Mouse (Mus musculus): ENCODE data around the gene Sh3pxd2b.

The Sh3pxd2b gene

DNA sequence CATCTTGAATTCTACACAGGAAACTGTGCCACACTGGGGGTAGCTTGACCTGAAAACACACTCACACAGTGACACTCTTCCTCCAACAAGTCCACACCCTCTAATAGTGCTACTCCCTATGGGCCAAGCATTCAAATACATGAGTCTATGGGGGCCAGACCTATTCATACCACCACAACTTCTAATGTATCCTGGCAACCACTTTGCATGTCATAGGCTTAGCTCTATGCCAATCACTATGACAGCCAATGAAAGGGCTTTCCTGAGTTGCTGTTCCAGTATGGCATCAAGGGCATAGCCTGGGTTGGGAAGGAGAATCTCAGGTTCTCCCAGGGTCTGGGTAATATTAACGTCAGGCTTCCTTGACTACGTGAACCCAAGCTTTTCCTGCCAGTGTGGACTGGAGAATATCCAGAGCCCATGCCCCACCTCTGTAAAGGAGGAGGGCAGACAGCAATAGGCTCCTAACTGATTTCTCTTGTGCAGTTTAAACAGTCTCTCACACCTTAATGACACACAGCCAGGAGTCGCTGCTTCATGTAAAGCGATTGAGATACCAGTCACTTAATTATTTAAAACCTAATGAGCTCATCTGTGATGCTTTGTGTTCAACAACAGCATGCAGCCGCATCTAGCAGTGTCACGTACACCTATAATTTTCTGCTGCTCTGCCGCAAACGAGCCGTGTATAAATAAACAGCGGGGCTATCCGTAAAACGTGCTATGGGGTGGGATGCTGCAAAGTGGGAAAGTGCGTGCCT lies 25.8 kb downstream of the Sh3pxd2b start:
- DNase-seq (ENCODE audit: low read depth, low spot score), result peak; percentile 10

- no peak for DNase-seq (ENCODE audit: low read depth, low spot score)
Measured at GRCm38 (mm10) chr11:32374027-32374589, 26.5 kb downstream of the Sh3pxd2b start.

DNA sequence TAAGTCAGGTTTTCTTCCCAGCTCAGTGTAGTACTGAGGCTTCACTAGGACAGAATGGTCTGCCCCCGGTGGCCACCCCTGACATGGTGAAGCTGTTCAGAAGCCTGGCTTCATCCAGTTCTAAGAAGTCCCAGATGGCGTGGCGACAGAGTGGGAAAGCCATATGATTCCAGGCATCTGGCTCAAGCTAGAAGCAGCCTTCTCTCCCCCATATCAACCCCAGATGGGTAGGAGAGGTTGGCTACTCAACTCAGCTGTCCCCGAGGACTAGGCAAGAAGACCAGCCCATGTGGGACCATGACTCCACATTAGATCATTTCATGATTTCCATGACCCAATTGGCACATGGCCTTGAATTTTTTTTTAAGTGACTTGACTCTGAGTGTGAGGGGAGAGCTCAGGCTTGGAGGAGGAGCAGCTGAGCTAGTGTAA lies 27.5 kb downstream of the Sh3pxd2b start:
- DNase-seq (ENCODE audit: low read depth, low spot score), result no peak

DNA sequence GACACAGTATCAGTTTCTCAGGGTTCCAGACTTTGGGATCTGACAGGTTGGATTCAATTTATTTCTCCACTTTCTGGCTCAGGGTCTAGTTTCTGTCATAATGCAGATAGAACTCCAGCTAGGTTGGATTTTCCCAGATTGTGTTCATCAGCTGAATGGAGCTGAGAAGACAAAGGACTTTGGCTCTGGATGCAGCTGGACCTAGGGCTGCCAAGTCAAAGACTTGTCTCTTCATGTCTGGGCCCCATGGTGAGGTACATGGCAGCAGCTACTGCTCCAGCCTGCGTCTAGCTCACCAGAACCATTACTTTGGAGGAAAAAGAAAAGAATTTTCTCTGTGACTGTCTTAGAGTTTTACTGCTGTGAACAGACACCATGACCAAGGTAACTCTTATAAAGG lies 28.5 kb downstream of the Sh3pxd2b start:
- DNase-seq (ENCODE audit: low read depth, low spot score), result no peak

DNA sequence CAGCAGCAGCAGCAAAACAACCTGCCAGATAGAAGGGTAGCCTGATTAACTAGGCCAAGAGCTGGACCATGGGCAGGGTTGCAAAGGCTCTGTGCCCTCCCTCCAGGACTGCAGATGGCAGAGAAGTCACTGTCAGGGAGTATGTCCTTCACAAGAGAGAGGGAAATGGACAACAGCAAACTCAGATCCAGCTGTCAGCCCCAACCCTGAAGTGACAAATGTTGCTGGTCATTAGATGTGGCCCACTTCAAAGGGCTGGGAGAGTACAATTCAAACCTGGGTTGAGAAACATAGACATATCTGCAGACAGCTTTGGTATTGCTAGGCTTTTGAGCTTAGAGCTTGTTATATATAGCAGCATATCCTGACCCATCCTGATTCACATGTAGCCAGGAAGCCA lies 32.3 kb downstream of the Sh3pxd2b start:
- DNase-seq (ENCODE audit: low read depth, low spot score), result no peak

DNA sequence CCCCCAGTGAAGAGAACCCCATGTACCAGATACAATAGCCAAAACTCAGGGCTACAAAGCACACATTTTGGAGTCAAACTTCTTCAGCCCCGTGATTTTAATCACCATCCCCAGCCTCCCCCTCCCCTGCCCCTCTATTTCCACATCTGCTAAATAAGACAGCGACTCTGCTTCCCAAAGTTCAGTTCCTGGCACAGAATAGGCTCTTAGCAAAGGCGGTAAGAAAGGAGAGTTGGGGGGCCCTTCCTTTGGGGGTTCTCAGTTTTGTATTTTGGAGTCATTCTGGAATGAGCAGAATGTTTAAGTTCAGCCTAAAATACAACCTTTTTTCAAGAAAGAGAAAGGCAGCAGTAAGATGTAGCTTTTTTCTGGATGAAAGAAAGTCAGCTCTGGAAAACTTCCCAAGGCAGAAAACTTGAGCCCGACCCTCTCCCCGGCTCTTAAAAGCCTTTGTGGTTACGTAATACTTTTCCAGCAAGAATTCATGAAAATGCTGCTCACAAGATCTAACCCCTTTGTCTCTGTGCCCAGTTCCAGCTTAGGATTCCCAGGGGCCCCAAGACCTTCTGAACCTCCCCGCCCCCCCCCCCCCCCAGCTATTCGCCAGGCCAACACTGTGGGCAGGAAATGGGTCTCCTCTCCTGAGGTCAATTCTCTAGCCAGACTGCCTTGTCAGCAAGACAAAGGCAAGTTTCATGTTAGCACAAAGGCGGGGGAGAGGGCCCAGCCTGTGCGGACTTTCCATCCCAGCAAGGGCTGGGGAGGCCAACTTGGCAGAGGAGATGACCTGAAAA lies 35.9 kb downstream of the Sh3pxd2b start:
- DNase-seq (ENCODE audit: low read depth, low spot score), result peak; percentile 36

DNA sequence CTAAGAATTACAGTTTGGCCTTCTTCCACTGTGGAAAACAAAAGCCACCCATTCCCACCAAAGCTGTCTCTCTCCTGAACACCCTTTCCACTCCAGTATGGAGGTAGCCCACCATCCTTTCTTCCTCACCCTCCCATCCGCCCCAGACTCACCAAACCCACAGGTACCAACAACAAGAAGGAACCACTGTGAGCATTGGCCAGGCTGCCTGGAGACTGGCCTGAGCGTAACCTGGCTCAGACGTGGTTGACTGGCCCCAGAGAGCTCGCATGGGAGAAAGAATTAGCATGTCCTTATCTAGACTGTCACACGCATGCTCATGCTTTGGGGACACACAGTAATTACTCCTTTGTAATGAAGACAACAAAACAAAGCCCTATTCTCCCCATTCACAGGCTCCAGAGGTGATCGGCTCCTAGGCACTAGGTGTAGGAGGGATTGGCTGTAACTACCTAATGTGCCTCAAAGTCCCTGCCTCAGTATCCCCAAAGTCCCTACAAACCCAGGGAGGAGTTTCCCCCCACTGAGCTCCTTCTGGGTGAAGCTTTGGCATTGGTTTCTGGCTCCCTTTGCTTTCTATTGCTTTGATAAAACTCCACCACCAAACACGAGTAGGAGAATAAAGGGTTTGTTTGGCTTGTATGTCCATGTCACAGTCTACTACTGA lies 36.6 kb downstream of the Sh3pxd2b start:
- no peak for DNase-seq (ENCODE audit: low read depth, low spot score)

- no peak for DNase-seq (ENCODE audit: low read depth, low spot score)
Measured at GRCm38 (mm10) chr11:32386043-32386442, 38.4 kb downstream of the Sh3pxd2b start.

DNA sequence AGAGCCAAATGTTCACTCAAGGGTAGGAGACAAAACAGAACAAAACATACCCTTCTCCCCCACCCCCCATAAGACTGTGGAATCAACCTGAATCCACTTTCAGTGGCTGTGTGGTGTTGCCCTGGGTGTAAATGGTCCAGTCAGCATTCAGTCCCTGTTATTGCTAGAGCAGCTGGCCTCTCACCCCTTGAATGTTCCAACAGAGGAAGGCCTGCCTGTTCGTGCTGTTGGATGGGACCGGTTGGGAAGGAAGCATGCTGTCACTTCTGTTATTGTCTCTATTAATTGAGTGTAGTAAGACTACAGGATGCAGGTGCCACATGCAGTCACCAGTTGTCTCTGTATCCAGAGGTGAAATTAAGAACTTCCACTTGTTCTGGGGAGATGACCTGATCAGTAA lies 40.4 kb downstream of the Sh3pxd2b start:
- no peak for DNase-seq (ENCODE audit: low read depth, low spot score)

- no peak for DNase-seq (ENCODE audit: low read depth, low spot score)
Measured at GRCm38 (mm10) chr11:32393095-32393494, 45.5 kb downstream of the Sh3pxd2b start.

- no peak for DNase-seq (ENCODE audit: low read depth, low spot score)
Measured at GRCm38 (mm10) chr11:32395791-32396190, 48.2 kb downstream of the Sh3pxd2b start.

GRCm38 (mm10) chr11:32398446-32398845 lies 50.8 kb downstream of the Sh3pxd2b start:
- no peak for DNase-seq (ENCODE audit: low read depth, low spot score)

- no peak for DNase-seq (ENCODE audit: low read depth, low spot score)
Measured at GRCm38 (mm10) chr11:32399261-32399660, 51.6 kb downstream of the Sh3pxd2b start.

GRCm38 (mm10) chr11:32402712-32403111 lies 55.1 kb downstream of the Sh3pxd2b start:
- no peak for DNase-seq (ENCODE audit: low read depth, low spot score)

DNA sequence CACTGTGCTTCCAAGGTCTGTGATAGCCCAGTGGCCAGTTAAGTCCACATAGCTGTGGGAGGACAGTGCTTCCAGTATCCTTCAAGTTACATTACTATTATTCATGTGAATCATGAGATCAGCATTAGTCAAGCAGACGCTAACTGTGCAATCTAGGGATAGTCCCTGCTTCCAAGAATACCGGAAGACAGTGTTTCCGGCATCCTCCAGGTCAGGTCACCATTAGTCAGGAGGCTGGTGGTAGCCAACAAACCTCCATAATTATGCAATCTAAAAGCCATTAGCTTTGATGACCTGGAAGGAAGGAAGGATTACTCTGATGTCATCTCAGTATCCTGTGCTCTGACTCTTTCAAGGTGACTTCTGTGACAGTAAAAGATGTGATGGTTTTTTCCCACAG lies 57.1 kb downstream of the Sh3pxd2b start:
- no peak for DNase-seq (ENCODE audit: low read depth, low spot score)

DNA sequence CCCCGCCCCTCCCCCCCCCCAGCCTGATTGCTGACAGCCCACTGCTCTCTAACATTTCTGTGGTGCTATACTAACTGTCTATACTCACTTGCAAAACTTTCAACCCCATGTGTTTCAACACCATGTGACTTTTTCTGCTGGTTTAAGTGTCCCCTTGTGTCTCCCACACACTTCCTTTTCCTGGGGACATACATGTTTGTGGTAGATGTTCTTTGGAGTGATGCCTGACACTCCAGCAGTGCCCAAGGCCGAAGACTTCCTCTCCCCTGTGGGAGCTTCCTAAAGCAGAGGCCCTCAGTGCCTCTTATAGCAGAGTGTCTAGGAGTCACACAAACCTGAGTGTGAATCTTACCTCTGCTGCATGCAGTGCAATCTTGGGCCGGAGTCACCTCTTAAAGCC lies 60.2 kb downstream of the Sh3pxd2b start:
- DNase-seq (ENCODE audit: low read depth, low spot score), result no peak

DNA sequence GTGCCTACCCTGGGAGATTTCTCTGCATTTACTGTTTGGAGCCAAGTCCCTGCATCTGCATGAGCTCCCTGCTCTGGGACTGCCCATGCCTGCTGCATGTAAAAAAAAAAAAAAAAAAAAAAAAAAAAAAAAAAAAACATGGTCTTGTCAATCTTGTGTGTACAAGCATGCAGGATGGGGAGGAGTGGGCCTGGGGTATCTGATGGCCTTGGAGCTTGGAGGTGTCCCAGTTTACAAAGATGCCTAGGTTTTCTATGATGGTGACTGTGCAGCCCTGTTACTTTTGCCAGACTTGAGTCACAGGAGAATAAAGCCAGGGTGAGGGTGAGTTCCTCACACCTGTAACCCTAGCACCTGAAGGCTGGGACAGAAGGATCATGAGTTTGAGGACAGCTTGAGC lies 61.4 kb downstream of the Sh3pxd2b start:
- DNase-seq (ENCODE audit: low read depth, low spot score), result no peak

GRCm38 (mm10) chr11:32409823-32410562 lies 62.4 kb downstream of the Sh3pxd2b start:
- no peak for DNase-seq (ENCODE audit: low read depth, low spot score)

- peak; percentile 62 for DNase-seq (ENCODE audit: low read depth, low spot score)
Measured at GRCm38 (mm10) chr11:32420001-32420400, 72.4 kb downstream of the Sh3pxd2b start.

DNA sequence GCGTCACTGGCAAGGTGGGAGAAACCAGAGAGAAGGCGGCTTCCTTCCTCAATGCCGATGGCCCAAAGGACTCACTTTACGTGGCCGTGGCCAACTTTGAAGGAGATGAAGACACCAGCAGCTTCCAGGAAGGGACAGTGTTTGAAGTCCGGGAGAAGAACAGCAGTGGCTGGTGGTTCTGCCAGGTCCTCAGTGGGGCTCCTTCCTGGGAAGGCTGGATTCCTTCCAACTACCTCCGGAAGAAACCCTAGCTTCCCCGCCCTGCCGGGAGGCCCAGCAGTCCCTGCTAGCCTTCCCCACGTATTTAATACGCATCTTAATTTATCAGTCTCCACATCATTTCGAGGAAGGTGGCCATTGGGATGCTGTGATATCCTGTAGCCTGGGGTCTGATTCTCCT lies 75.7 kb downstream of the Sh3pxd2b start:
- DNase-seq (ENCODE audit: low read depth, low spot score), result no peak

- no peak for DNase-seq (ENCODE audit: low read depth, low spot score)
Measured at GRCm38 (mm10) chr11:32424600-32424999, 77.0 kb downstream of the Sh3pxd2b start.

Data from R1 (cell line).